Mouse (Mus musculus) large intestine, adult 2 months (tissue): Measurements from ENCODE around the gene Akt2. TPM values are rescaled to one million over a fixed set of nuclear protein-coding genes. Genes with fewer than 3 reads are reported as not detected.

Experiments used
- DNase-seq: peaks from one replicate; pipeline ENCODE4 v3.0.0-alpha.2; 2012; ENCODE audit warnings: low read depth, low spot score
- WGBS: fragments of 180-500 bp; shearing (Covaris S2); methylation state at CpG from one replicate; pipeline ENCODE4 v1.1.7; 2018; 5-methylcytosine and 5-hydroxymethylcytosine counted together
- polyA plus RNA-seq: library from polyadenylated mRNA; depleted of rRNA; stranded (reverse); fragments of >200 nt; gene quantifications from 2 replicates; pipeline ENCODE4 v1.2.3, GENCODE M21; 2012

Gene Akt2
- polyA plus RNA-seq, 1 experiment, result 40.2 TPM

DNA sequence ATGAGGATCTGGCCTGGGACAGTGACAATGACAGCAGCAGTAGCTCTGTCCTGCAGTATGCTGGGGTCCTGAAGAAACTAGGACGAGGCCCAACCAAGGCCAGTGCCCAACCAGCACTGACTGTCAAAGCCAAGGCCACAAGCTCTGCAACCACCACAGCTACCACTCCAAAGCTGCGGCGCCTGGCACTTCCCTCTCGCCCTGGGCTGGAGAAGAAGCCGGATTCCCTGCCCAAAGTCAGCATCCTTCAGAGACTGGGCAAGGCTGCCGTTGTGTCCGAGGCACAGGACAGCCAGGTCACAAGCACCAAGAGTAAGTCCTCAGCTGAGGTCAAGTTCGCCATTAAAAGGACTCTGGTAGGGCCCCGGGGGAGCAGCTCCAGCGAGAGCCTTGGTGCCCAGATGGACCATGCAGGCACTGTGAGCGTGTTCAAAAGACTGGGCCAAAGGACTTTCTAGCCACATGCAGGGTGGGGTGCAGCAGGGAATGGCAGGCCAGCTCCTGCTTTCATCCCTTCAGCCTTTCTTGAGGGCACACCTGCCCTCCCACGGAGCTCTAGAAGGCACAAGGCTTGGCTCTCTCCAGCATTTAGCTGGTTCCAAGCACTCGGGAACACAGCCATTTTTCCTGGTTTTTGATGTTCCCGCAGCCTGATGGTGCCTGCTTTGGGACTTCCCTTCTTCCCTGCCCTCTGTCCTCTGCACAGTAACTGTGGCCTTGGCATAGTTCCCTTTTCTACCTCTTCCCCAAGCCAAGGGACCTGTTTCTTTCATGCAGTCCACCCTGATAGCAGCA lies 10.8 kb upstream of the Akt2 start:
- DNase-seq, result no peak
- WGBS, result 90% methylated on average over 14 of the region's 14 CpGs

GRCm38 (mm10) chr7:27586861-27587260 lies 4.5 kb upstream of the Akt2 start:
- no peak for DNase-seq
- 42% methylated on average over 2 of the region's 2 CpGs for WGBS

DNA sequence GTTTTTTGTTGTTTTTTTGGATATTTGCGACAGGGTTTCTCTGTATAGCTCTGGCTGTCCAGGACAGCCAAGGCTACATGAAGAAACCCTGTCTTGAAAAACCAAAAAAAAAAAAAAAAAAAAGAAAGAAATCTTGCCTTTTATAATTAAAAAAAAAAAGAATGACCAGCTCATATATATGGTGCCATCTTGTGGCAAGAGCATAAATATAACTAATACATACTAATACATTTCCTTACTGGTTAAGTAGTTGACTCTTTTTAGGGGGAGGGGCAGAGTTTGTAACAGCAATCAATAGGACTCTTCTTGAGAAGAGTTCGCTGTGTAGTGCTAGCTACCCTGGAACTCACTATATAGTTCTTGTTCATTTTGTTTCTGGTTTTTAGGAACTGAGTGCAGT lies 3.6 kb upstream of the Akt2 start:
- 90% methylated on average over 2 of the region's 2 CpGs for WGBS
- DNase-seq, result no peak

- 96% methylated on average over 4 of the region's 4 CpGs for WGBS
- no peak for DNase-seq
Observed at GRCm38 (mm10) chr7:27590088-27590487, 1.3 kb upstream of the Akt2 start.

DNA sequence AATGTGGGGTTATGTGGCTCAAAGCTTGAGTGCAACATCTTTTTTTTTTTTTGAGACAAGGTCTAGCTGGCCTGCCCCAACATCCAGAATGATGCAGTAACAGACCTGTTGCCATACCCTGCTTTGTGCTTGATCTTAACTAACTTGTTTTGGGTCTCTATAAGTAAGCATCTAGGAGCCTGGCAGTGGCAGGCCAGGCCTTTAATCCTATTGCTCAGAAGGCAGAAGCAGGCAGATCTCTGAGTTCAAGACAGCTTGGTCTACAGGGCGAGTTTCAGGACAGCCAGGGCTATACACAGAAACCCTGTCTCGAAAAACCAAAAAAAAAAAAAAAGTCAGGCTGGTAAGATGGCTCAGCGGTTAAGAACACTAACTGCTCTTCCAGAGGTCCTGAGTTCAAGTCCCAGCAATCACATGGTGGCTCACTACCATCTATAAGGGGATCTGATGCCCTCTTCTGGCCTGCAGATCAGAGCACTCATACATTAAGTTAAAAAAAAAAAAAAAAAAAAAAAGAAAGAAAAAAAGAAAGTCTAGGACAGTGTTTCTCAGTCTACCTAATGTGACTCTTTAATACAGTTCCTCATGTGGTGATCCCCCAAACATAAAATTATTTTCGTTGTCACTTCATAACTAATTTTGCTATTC lies 662 bp upstream of the Akt2 start:
- 59% methylated on average over 4 of the region's 4 CpGs for WGBS
- no peak for DNase-seq

GRCm38 (mm10) chr7:27592217-27592929 lies 1.0 kb downstream of the Akt2 start:
- WGBS, result under 1% methylated on average over 17 of the region's 17 CpGs
- DNase-seq, result peak; percentile 51

- no peak for DNase-seq
- WGBS, result 43% methylated on average over 12 of the region's 12 CpGs
Observed at GRCm38 (mm10) chr7:27592934-27593645, 1.7 kb downstream of the Akt2 start.

GRCm38 (mm10) chr7:27596586-27597503 lies 5.5 kb downstream of the Akt2 start:
- WGBS, result 48% methylated on average over 10 of the region's 10 CpGs
- no peak for DNase-seq

- no peak for DNase-seq
- WGBS, result 82% methylated on average over 7 of the region's 7 CpGs
Observed at GRCm38 (mm10) chr7:27598053-27598452, 6.7 kb downstream of the Akt2 start.

- WGBS, result 54% methylated on average over 4 of the region's 4 CpGs
- DNase-seq, result no peak
Observed at GRCm38 (mm10) chr7:27601628-27602027, 10.3 kb downstream of the Akt2 start.

GRCm38 (mm10) chr7:27602161-27602560 lies 10.8 kb downstream of the Akt2 start:
- 66% methylated on average over 2 of the region's 2 CpGs for WGBS

DNA sequence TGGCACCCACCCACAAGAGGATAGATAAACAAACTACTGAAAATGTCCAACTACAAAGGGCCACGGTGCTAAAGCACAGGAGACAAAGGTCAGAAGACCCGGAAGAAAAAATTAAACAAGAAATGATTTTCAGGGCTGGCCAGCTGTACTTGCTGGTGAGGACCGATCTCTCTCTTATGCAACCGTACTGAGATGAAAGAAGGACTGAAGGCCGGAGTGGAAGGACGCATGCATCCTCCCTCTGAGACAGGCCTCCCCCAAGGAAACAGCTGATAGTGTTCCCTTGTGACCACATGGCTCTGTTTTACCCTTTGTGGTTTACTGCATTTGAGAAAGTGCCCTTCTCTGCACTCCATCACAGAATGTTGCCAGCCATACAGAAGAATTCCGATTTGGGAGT lies 11.5 kb downstream of the Akt2 start:
- no peak for DNase-seq
- WGBS, result 26% methylated on average over 7 of the region's 7 CpGs

More at GRCm38 (mm10) chr7:27602161-27602560, 10.8 kb downstream of the Akt2 start:
- DNase-seq, result no peak

- DNase-seq, result no peak
- 68% methylated on average over 5 of the region's 5 CpGs for WGBS
Observed at GRCm38 (mm10) chr7:27604661-27605348, 13.5 kb downstream of the Akt2 start.

- DNase-seq, result no peak
- 72% methylated on average over 9 of the region's 9 CpGs for WGBS
Observed at GRCm38 (mm10) chr7:27605499-27606285, 14.3 kb downstream of the Akt2 start.

- no peak for DNase-seq
- WGBS, result 57% methylated on average over 10 of the region's 10 CpGs
Observed at GRCm38 (mm10) chr7:27606481-27607254, 15.3 kb downstream of the Akt2 start.

DNA sequence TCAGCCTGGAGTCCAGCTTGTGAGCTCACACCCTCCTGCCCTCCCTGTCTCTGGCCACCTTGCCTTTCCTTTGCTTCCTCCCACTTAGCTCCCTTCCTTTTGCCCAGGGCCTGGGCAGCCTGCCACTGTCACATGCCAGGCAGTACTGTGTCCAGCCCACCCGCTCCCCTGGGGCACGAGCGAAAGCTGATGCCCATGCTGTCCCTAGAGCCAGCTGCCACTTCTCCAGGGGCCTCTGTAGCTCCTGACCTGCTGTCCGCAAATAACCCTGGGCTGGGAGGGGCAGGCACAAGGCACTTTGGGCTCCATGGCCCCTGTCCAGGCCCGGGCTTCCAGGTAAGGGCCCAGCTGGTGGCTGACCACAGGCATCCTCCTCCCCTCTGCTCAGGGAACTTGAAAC lies 16.2 kb downstream of the Akt2 start:
- no peak for DNase-seq
- 50% methylated on average over 5 of the region's 5 CpGs for WGBS

DNA sequence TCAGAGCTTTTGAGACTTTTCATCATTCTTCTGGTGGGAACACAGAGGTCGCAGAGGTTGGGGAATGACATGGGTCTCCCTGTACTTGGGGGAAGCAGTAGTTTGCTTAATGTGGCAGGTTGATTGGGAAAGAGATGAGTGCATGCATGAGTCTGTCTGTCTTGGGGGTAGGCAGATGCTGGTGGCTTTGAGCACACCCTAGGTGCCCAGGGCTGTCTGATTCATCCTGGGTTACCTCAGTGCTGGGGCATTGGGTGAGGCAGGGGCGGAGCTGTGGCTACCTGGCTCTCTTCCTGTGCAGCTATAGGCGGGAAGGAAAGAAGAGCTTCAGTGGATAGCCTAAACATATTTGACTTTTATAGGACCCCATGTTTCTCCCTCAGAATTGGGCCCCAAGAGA lies 16.8 kb downstream of the Akt2 start:
- DNase-seq, result no peak
- 50% methylated on average over 3 of the region's 3 CpGs for WGBS
